Mouse (Mus musculus): ENCODE measurements around the gene Cdc6. TPM values are rescaled to one million over a fixed set of nuclear protein-coding genes. Genes with fewer than 3 reads are reported as not detected.

The Cdc6 gene
- polyA plus RNA-seq, 1 experiment from 2014 or later, result 31.4 TPM

DNA sequence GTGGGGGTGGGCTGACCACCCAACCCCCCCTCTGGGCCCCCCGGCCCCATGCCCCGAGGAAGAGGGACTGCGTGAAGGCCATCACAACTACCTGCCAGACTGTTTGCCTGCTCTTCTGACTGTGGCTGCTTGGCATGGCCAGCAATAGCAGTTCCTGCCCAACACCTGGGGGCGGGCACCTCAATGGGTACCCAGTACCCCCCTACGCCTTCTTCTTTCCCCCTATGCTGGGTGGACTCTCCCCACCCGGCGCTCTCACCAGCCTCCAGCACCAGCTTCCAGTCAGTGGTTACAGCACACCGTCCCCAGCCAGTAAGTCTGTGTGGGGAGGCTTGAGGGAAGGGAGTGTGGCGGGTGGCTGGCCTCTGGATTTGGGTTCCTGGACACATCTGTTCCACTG, 42.9 kb downstream of the Cdc6 start:
- H3K4me1 ChIP-seq, result peaks cover 87% of the 10 kb centered on the region
- H3K36me3 ChIP-seq, result peaks cover 55% of the 10 kb centered on the region
- H3K9me3 ChIP-seq, result no peaks in the 10 kb centered on the region
- no peak overlapping the region for H3K4me3 ChIP-seq
- ATAC-seq (ENCODE audit: low FRiP score, low read depth), result no peak
- peak overlapping the region; percentile 10; the same call in 1 of the 2 replicates for H3K27ac ChIP-seq
- WGBS, result 79% methylated on average over 9 of the region's 9 CpGs
- no peak overlapping the region for H3K4me2 ChIP-seq (replicated peaks)
- no peaks in the 10 kb centered on the region for H3K27me3 ChIP-seq
- H3K9ac ChIP-seq, result no peak overlapping the region

DNA sequence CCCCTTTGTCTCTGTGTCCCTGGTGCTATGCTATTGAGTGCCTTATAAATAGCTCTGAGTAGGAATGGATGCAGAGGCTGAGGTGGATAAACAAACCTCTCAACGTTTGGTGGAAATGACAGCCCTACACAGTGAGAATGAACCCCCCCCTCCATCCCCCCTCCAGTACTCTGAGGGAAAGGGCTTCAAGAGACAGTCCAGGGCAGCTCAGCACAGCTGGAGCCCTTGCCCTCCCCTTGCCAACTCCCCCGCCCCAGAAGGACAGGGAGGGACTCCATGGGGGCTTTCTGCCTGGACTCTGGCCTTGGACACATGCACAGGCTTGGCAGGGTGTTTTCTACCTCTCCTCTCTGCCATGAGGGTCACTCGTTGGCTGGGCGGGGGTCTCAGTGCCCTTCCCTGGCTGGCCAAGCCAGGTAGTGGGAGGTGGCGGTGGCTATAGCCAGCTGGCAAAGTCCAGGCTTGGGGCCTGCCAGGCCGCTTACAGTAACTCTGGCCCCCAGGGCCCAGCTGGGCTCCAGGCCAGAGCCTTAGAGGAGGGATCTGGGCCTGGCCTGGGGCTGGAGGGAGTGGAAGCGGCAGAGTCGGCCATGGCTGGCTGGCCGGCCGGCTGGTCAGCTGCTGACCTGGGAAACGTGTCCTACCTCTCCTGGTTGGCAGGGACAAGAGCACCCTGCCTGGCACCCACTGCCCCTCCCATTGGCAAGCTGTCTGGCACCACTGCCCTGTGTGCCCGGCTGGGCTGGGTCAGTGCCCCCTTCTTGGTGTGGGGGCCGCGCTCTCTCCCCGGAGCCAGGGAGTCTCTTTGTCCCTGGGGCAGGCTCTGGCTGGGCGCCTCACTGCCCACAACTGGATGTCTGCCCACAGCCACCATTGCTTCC, 43.7 kb downstream of the Cdc6 start:
- Histone ChIP-seq H3K4me3 (no peak overlapping the region), H3K27ac (peak overlapping the region; percentile 63), H3K27me3 (no peaks in the 10 kb centered on the region), H3K4me1 (peaks cover 84% of the 10 kb centered on the region), H3K9me3 (no peaks in the 10 kb centered on the region), H3K9ac (peak overlapping the region; percentile 10), H3K4me2 (replicated peaks) (no peak overlapping the region), H3K36me3 (peaks cover 59% of the 10 kb centered on the region)
- ATAC-seq (ENCODE audit: low FRiP score, low read depth), result peak; percentile 20; the same call in 1 of the 2 replicates
- 68% methylated on average over 16 of the region's 16 CpGs for WGBS

DNA sequence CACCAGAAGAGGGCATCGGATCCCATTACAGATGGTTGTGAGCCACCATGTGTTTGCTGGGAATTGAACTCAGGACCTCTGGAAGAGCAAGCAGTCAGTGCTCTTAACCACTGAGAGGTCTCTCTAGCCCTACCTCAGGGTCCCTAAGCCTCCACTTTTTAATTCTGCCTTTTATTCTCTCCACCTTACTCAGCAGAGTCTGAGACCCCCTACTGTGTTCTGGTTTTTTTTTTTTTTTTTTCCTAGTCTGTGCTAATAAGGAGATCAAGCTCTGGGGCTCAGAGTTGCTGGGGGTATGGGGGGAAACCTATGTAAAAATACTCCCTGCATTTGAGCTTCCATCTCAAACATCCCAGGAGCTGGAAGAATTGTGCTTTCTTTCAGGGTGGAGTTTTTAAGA, 44.5 kb downstream of the Cdc6 start:
- Histone ChIP-seq H3K4me2 (replicated peaks) (no peak overlapping the region), H3K9me3 (no peaks in the 10 kb centered on the region), H3K27me3 (no peaks in the 10 kb centered on the region), H3K4me1 (peaks cover 79% of the 10 kb centered on the region), H3K9ac (no peak overlapping the region), H3K4me3 (no peak overlapping the region), H3K27ac (no peak overlapping the region), H3K36me3 (peaks cover 63% of the 10 kb centered on the region)
- WGBS, result 85% methylated on average over 1 of the region's 1 CpGs
- no peak for ATAC-seq (ENCODE audit: low FRiP score, low read depth)

DNA sequence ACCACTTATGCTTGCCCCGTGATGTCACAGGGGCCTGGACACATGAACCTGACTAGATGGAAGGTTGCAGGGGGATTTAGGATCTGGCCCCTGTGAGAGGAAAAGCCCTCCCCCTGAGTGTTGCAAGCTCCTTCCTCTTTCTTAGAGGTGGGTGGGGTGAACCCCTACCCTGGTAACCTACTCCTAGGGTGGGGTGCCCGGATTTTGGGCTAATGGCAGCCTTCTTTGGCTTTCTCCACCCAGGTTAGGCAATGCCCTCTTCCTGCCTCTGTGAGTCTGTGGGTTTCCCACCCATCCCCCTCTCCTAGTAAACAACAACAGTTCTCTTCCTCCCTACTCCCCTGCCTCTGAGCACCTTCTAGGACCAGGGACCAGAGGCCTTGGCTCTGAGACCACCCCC, 45.1 kb downstream of the Cdc6 start:
- H3K9me3 ChIP-seq, result no peaks in the 10 kb centered on the region
- H3K36me3 ChIP-seq, result peaks cover 63% of the 10 kb centered on the region
- no peak overlapping the region for H3K4me3 ChIP-seq
- WGBS, result 60% methylated on average over 2 of the region's 2 CpGs
- H3K9ac ChIP-seq, result no peak overlapping the region
- no peak overlapping the region for H3K27ac ChIP-seq
- H3K4me2 ChIP-seq (replicated peaks), result no peak overlapping the region
- no peaks in the 10 kb centered on the region for H3K27me3 ChIP-seq
- peaks cover 73% of the 10 kb centered on the region for H3K4me1 ChIP-seq
- no peak for ATAC-seq (ENCODE audit: low FRiP score, low read depth)

DNA sequence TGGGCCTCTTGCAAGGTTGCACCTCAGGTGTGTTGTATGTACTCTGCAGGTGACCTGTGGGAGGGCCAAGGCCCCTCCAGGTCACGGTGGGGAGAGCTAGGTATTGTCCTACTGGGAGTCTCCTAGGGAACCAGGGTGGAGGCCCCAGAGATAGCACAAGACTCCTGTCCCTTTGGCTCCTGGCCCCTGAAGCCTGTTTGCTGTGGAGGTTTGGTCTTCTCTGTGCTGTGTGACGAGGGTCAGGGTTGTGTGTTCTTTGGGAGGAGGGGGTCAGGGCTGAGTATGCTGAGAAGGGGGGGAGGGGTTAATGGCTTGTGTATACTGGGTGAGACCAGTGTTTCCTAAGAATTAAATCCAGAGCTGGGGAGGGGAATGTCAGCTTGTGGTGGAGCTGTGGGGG, 45.8 kb downstream of the Cdc6 start:
- Histone ChIP-seq H3K9ac (no peak overlapping the region), H3K27me3 (no peaks in the 10 kb centered on the region), H3K4me1 (peaks cover 67% of the 10 kb centered on the region), H3K36me3 (peaks cover 63% of the 10 kb centered on the region), H3K27ac (no peak overlapping the region), H3K4me3 (no peak overlapping the region), H3K9me3 (no peaks in the 10 kb centered on the region), H3K4me2 (replicated peaks) (no peak overlapping the region)
- WGBS, result 6% methylated on average over 1 of the region's 2 CpGs
- ATAC-seq (ENCODE audit: low FRiP score, low read depth), result no peak

DNA sequence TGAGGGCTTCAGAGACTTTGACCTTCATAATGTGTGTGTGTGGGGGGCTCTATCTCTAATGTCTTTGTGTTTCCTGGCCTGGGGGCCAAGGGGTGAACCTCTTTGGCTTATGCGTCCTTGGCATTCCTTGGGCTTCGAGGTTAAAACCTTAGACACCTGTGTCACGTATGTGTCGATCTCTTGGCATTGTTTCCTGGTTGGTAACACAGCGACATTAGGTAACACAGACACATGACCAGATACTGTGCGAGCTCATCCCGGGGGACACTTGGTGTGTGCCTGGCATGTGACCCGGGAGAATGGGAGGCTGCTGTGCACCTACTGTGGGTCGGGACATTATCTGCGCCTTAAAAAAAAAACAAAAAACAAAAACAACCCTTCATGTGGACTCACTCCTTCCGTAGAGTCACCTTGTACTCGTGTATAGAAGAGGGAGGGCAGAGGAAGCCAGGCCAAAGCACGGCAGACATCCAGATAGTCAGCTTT, 46.3 kb downstream of the Cdc6 start:
- peak overlapping the region; percentile 43 for H3K4me2 ChIP-seq (replicated peaks)
- no peaks in the 10 kb centered on the region for H3K9me3 ChIP-seq
- no peaks in the 10 kb centered on the region for H3K27me3 ChIP-seq
- no peak overlapping the region for H3K9ac ChIP-seq
- 38% methylated on average over 13 of the region's 13 CpGs for WGBS
- H3K36me3 ChIP-seq, result peaks cover 61% of the 10 kb centered on the region
- no peak for ATAC-seq (ENCODE audit: low FRiP score, low read depth)
- no peak overlapping the region for H3K4me3 ChIP-seq
- H3K27ac ChIP-seq, result peak overlapping the region; percentile 52; the same call in 1 of the 2 replicates
- H3K4me1 ChIP-seq, result peaks cover 69% of the 10 kb centered on the region

DNA sequence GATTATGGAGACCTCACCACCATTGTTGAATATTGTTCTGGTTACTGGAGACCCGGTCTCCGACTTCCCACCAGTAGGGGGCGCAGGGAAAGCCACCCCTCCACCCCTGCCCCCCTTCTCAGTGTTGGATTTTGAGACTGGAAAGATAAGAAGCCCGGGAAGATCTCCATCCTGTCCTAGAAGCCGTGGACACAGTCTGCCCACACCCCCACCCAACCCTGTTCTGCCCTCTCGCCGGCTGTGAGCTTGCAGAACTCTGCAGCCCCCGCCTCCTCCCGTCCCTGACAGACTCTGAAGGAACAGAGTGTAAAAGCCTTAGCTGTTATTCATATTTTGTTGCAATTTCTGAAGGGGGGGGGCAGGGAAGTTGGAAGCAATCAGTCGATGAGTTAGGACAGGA, 46.8 kb downstream of the Cdc6 start:
- Histone ChIP-seq H3K4me2 (replicated peaks) (peak overlapping the region; percentile 43), H3K4me1 (peaks cover 69% of the 10 kb centered on the region), H3K9ac (no peak overlapping the region), H3K4me3 (0 out of 2 replicates have a peak overlapping the region, but pooled peaks have one; percentile 5), H3K27me3 (no peaks in the 10 kb centered on the region), H3K27ac (peak overlapping the region; percentile 52; the same call in 1 of the 2 replicates), H3K36me3 (peaks cover 56% of the 10 kb centered on the region), H3K9me3 (no peaks in the 10 kb centered on the region)
- 10% methylated on average over 10 of the region's 10 CpGs for WGBS
- peak; percentile 55; the same call in 1 of the 2 replicates for ATAC-seq (ENCODE audit: low FRiP score, low read depth)

DNA sequence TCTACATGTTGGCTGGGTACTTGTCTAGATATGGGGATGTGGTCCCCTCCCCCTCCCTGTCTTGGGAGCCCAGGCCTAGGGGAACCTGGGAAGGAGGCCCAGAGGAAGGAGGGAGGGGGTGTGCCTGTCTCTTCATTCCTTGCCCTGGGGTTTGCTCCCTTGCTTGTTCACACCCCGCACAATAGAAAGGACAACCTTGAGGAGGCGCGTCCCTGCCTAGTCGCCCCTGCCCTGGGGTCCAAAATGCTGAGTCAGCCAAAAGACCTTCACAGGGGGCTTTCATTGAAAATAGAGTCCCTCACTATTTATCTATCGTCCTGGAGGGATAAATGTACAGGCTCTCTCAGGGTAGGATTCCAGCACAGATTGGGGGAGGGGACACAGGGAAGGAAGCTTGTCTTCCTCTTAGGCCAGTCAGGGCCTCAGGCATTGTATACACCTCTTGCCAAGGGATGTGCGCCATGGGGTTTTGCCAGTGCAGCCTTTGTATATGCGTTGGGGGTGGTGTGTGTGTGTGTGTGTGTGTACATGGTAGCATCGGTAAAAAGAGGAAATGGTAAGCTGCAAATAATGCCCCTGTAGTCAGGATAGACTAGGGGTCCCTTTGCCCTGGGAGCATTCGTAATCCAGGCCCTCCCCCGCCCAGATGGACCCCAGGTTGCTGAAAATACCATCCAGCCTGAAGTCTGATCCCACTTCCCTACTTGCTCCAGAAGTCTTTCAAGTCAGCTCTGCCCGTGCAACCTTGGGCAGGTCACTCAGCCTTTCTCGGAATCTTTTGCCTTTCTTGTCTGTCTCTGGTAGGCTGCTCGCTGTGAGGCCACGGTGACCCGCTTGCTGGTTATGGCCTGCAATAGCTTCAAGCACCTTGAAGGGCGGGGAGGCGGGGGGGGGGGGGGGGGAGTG, 47.5 kb downstream of the Cdc6 start:
- peaks cover 70% of the 10 kb centered on the region for H3K4me1 ChIP-seq
- H3K4me2 ChIP-seq (replicated peaks), result peak overlapping the region; percentile 43
- ATAC-seq (ENCODE audit: low FRiP score, low read depth), result peak; percentile 3; the same call in 1 of the 2 replicates
- 26% methylated on average over 17 of the region's 17 CpGs for WGBS
- H3K27me3 ChIP-seq, result no peaks in the 10 kb centered on the region
- no peaks in the 10 kb centered on the region for H3K9me3 ChIP-seq
- peak overlapping the region; percentile 52; the same call in 1 of the 2 replicates for H3K27ac ChIP-seq
- no peak overlapping the region for H3K9ac ChIP-seq
- H3K4me3 ChIP-seq, result no peak overlapping the region
- peaks cover 52% of the 10 kb centered on the region for H3K36me3 ChIP-seq

DNA sequence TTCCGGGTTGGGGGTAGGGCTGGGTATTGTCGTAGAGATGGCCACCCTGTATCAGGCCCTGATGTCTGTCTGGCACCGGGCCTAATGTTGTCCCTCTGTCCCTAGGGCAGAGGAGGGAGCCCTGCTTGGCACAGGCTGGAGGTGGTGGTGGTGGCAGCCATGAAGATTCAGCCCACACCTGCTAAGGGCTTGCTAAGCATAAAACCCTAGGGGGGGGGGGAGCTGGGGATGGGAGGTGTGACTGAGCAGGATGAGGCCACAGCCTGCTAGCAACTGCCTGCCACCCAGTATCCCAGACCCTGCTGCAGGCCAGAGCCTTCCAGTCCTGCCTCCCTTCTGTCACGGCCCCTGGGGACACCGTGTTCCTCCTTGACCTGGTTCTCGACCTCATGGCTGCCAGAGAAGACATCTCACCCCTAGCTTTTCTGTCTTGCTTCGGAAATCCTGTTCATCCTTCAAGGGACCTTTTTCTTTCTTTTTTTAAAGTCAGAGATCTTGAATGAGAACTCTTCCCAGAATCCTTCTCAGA, 48.2 kb downstream of the Cdc6 start:
- H3K4me3 ChIP-seq, result no peak overlapping the region
- peak overlapping the region; percentile 8; the same call in 1 of the 2 replicates for H3K27ac ChIP-seq
- no peaks in the 10 kb centered on the region for H3K9me3 ChIP-seq
- 38% methylated on average over 7 of the region's 7 CpGs for WGBS
- no peak for ATAC-seq (ENCODE audit: low FRiP score, low read depth)
- no peaks in the 10 kb centered on the region for H3K27me3 ChIP-seq
- H3K36me3 ChIP-seq, result peaks cover 45% of the 10 kb centered on the region
- H3K4me1 ChIP-seq, result peaks cover 68% of the 10 kb centered on the region
- no peak overlapping the region for H3K4me2 ChIP-seq (replicated peaks)
- no peak overlapping the region for H3K9ac ChIP-seq

DNA sequence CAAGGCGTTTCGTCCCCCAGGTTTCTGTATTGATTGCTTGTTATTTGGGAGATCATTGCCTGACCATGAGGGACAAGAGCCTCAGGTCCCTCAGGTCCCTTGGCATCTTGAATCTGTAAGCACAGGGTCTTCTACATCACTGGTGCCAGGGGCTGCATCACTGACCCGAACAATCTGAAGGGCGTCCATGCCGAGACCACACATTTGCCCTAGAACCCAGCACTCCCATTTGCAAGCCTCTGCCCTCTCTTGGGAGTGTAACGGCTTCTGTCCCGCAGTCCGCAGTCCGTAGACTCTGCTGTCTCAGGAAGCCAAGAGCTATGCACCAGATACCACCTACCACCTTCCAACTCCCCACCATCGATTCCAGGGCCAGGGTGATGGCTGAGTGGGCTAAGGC, 48.7 kb downstream of the Cdc6 start:
- Histone ChIP-seq H3K4me1 (peaks cover 68% of the 10 kb centered on the region), H3K27me3 (no peaks in the 10 kb centered on the region), H3K4me2 (replicated peaks) (no peak overlapping the region), H3K9me3 (no peaks in the 10 kb centered on the region), H3K9ac (no peak overlapping the region), H3K27ac (no peak overlapping the region), H3K36me3 (peaks cover 39% of the 10 kb centered on the region), H3K4me3 (no peak overlapping the region)
- WGBS, result 77% methylated on average over 10 of the region's 10 CpGs
- ATAC-seq (ENCODE audit: low FRiP score, low read depth), result no peak

DNA sequence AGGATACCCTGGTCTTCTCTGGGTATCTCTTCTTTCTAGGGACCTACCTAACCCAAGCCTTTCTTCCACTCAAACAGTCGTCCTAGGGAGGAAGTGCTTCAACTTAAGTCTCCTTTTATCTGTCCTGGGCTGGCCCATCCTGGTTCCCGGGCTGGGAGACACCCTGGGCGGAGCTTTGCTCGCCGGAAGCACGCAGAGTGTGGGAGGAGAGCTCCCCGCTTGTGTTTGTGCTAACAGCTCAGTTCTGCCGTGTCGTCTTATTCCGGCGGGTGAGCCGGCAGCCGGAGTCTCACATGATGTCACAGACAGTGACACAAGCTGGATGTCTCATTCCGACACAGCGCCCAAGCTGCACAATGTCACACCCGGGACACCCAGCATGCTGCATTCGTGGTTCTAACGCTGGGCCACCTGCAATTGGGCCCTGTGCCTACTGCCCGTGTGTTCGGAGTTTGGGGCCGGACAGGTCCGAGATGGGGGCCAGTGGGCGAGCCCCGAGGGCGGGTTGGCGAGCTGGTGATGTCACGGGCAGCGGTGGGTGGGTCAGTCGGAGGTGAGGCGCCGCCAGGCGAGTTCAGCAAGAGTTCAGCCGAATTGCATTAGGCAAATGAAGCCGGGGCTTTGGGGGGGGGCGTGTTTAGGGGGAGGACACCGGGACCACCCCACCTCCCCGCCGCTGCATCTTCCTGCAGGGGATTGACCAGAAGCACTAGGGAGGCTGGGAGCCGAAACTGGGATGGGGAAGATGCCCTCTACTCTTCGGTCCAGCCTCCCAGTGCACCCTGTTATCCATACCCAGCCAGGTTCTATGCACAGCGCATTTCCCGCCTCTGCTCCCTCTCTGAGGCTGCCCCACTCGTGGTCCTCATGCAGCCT, 52.1 kb downstream of the Cdc6 start:
- H3K4me3 ChIP-seq, result peak overlapping the region; percentile 73
- H3K4me2 ChIP-seq (replicated peaks), result peak overlapping the region; percentile 95
- H3K36me3 ChIP-seq, result peaks cover 24% of the 10 kb centered on the region
- ATAC-seq (ENCODE audit: low FRiP score, low read depth), result no peak
- H3K4me1 ChIP-seq, result peaks cover 72% of the 10 kb centered on the region
- WGBS, result under 1% methylated on average over 43 of the region's 43 CpGs
- no peaks in the 10 kb centered on the region for H3K9me3 ChIP-seq
- peak overlapping the region; percentile 80 for H3K9ac ChIP-seq
- H3K27ac ChIP-seq, result peak overlapping the region; percentile 79
- no peaks in the 10 kb centered on the region for H3K27me3 ChIP-seq
